ENCODE assay signal across 1 mouse cellular context in the genomic region with DNA sequence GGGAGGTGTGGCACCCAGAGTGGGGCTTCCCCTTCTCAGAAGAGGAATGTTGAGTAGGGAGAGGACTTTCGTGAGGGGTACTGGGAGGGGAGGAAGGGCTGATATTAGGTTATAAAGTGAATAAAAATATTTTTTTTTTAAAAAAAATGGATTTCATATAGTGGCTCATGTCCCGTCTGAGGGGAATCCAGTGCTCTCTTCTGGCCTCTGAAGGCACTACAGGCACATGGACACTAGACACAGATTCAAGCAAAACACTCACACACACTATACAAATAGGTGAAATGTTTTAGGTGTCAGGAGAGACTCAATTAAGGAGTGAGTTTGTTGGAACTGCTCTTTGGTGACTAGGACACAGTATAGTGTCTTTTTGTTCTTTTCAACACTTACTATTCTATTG.
A peak's percentile ranks its signal among the peaks of the same experiment; 100 is the strongest.
TF ChIP-seq lines count a peak whose summit lies in the region.

No protein-coding gene starts in this region.

TF ChIP-seq in CH12.LX, 34 proteins besides CTCF, POLR2A, EP300 and RAD21:
- no peak for TF ChIP-seq MXI1 (IDR thresholded peaks at IDR 0.05; ENCODE audit: low read depth, low read length)
- peak; percentile 21 for TF ChIP-seq SMC3 (IDR thresholded peaks at IDR 0.05; ENCODE audit: low read depth, low read length)
- no peak for TF ChIP-seq ZC3H11A (IDR thresholded peaks at IDR 0.05; ENCODE audit: low read depth, low read length)
- TF ChIP-seq POLR2AphosphoS2 (IDR thresholded peaks at IDR 0.05; ENCODE audit: low read depth, low read length): no peak
- peak; percentile 55; the same call in 1 of the 2 replicates for TF ChIP-seq ZNF384 (IDR thresholded peaks at IDR 0.05; ENCODE audit: low read depth, low read length)
- no peak for TF ChIP-seq USF1 (IDR thresholded peaks at IDR 0.05; ENCODE audit: low read depth, low read length)
- no peak for TF ChIP-seq MYC (IDR thresholded peaks at IDR 0.05; ENCODE audit: low read depth, low read length)
